Mouse (Mus musculus): Measurements from ENCODE around the gene Gm3187.
"Not testable (repeated sequence)": the region's sequence is repeated elsewhere in the genome, so short reads cannot be mapped to it uniquely, and the experiment has no call there.

Gene Gm3187

GRCm38 (mm10) chr14:5483907-5484306 lies at the start of gene Gm3187:
Gene Gm3187 (plus strand): TSS chr14:5484207.
- DNase-seq = not testable (repeated sequence)

- DNase-seq = not testable (repeated sequence)
These were observed 28.6 kb upstream of the Gm3187 start, which contains the start of gene Gm3194 for GRCm38 (mm10) chr14:5455367-5455766. Gene Gm3194 (minus strand): TSS chr14:5455467.

- DNase-seq = not testable (repeated sequence)
These were observed 23.5 kb upstream of the Gm3187 start for GRCm38 (mm10) chr14:5460469-5460868.

GRCm38 (mm10) chr14:5477730-5478129 lies 6.3 kb upstream of the Gm3187 start, which contains the start of gene Gm8246:
Gene Gm8246 (minus strand): TSS chr14:5477830.
- DNase-seq = not testable (repeated sequence)

GRCm38 (mm10) chr14:5501374-5501773 lies 17.4 kb downstream of the Gm3187 start, which contains the start of gene Gm3488:
Gene Gm3488 (plus strand): TSS chr14:5501674.
- DNase-seq = not testable (repeated sequence)

- not testable (repeated sequence) for DNase-seq
These were observed 54.2 kb downstream of the Gm3187 start, which contains the start of gene Gm3532 for GRCm38 (mm10) chr14:5538196-5538595. Gene Gm3532 (plus strand): TSS chr14:5538496.

All from cerebellum, adult 11 months (tissue).